Mouse (Mus musculus) lung, adult 18-20 months (tissue): ENCODE measurements at regions not wholly inside any gene's neighbourhood (a gene's known extent, or its start where the extent isn't known, plus 50 kb on each side); places are given as distances from the start of the nearest gene placed in this dataset.

Experiments used
- DNase-seq, 2 experiments: peaks; one replicate each; pipeline ENCODE4 v3.0.0; 2022; ENCODE audit warnings: mixed read lengths in 2 of 2

DNA sequence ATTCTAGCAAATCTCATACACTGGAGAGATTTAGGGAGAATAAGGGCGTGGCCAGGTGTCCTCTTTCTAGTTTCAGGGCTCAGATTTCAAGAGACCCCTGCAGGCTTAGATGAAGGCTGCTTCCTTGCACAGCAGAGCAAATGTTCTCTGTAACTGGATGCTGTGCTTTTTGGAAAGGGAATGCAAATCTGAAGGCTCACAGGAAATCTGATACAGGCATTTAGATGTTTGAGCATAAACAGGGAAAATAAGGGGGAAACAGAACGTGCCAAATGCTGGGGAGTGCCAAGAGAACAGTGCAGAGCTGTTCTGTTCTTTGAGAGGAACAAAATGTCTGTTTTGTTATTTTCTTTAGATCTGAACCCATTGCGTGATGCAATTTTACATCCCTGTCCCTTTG lies 161.0 kb upstream of the Samsn1 start:
- DNase-seq: no peak

DNA sequence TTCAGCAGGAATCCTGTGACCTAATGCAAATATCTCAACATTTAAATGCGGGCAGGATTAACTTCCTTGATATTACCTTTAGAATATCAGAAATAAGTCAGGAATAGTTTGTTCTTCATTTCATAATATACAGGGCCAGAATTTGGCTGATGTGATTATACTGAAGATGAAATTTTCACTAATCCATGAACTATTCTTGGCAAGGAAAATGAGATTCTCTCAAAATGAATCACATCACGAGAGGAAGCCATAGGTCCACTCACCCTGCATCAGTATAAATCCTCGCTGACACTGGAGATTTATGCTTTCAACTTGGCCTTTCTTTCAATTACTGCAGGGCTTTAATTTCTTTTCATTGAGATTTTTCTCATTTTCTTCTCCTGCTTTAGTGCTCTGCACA lies 159.5 kb upstream of the Samsn1 start:
- DNase-seq: no peak

DNA sequence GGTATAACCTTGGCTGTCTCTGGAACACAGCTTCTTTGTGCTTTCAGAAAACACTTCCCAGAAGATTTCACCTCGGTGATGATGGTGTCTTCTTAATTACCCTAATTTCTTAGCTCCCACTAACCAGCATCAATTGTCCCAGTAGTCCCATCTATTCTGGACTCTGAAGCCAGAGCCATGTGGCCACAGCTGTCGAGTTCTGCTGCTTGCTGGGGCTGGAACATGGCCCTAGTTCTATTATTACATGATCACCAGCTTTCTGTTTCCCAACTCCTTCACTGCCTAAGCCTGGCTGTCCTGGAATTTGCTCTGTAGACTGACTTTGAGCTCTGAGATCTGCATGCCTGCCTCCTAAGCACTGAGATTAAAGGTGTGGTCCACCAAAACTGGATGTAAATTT lies 145.6 kb upstream of the Samsn1 start:
- no peak for DNase-seq

DNA sequence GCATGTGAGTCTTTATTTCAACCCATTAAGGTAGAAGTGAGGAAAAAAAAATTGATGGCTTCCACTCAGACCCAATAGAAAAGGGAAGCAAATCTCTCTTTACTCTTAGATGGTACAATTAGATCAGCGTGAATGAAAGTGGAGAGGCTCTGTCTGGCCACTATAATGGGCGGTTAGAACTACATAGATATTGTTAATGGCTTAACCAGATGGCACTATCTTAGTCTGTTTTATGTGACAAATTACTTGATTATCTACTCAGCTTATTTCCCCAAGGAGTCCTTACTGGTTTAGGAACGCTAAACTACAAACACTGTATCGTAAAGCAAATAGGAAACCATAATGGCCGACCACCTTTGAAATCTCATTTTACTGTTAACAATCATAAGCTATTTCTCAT lies 138.8 kb upstream of the Samsn1 start:
- no peak for DNase-seq

DNA sequence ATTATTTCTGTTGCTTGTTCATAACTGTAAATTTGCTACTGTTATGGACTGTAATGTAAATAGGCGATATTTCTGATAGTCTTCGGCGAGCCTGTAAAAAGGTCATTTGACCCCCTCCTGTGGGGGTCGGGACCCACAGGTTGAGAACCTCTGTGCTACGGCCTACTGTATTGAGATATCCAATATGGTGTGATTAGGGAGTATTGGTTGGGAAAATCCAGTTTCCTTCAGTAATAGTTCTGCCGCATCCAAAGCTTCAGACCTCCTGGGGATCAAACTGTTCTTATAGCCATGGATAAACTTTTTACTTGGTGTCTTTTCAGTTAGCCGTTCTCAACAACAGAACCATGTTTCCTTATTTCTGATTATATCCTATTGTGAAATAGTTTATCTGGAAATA lies 136.5 kb upstream of the Samsn1 start:
- no peak for DNase-seq

DNA sequence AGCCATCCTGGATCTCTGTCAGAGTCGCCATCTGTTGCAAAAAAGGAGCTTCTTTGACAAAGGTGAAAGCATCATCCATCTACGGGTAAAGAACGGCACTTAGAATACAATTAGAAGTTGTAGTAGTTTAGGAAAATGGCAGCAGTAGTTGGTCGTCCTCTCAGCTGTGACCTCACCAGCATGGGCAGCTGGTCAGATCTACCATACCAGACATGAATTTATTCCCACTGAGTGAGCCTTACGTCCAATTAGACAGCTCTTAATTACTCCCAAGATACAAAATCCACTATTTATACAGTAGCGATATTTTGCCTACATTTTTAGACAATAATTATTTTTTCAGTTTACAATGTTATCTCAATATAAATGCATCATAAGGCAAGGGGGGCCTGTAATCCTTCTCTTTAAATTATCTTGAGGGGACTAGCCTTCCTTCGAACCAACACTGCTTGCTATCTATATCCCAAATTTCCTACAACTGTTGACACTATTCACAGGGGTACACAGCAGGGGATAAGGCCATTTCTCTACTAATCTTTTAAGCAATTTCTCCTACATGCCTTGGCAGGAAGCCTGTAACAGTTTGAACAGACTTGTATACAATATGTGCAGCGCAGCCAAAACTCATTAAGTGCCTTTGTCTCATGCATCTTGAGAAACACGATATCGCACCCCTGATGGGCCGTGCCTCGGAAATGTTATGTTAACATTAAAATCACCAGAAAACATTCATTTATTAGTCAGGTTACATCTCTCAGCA lies 131.9 kb upstream of the Samsn1 start:
- no peak for DNase-seq

DNA sequence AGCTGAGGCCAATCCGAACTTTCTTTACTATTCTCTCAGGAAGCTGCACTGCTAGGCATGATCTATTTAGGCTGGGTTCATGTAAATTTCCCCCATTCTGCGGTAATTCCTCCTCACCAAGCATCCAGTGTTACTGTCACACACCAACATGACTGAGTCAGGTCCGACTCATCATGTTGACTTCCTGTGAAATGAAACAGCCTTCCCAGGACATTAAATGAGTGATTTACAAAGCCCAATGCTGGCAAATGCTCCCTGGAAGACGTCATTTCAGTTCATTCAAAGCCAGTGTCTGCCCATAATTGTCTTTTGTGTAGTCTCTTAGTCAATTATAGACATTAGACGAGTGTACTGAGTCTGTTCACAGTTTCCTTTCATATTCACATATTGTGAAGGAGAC lies 127.5 kb upstream of the Samsn1 start:
- no peak for DNase-seq

DNA sequence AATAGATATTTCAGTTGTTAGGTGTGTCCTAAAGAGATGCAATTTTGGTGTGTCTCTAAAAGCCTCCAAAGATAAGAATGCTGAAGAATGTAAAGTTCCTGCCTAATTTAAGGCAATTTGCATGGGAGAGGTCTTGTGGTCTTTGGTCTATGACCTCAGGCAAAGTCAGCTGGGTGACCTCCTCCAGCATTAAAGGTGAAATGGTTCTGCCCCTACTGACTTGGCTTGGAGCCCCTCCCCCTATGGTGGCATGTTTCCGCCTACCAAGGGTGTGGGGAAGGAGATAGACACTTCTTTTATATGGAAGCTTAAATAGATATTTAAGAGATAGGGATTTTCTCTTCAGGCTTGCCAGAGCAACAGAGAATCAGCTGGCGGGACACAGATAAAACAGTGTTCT lies 111.8 kb upstream of the Samsn1 start:
- DNase-seq: no peak

DNA sequence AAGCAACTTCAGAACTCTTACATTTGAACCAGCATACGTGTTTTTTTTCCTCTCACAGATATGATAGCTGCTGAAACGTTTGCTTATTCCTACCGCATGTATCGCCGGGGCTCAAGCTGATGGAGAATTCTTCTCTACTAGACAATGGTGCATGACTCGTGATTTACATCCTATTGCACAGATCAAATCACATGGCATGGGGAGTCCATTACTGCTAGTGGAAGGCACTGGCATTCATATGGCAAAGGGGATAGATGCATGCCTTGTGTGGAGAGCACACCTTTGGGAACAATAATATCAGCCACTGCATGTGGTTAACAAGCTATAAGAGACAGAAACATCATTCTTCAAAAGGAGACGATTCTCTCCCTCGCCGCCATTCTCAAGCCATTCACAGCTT lies 108.4 kb upstream of the Samsn1 start:
- no peak for DNase-seq

DNA sequence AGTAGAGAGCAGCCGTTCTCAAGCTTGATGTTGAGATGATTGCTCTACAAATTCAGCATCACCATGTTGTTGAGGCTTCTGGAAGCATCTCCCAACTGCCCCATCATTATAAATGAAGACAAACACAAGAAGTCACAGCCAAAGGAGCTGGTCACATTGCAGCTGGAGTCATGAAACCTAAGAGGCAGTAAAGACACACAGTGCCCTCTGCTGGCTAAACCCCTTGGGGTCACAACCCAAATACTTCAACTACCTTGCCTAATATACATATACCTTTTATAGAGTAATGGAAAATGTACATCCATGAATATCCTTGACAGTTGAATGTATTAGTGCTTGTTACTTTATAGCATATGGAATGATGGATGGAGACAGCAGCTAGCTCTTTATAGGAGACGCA lies 107.9 kb upstream of the Samsn1 start:
- peak; percentile 19 to 27 for DNase-seq

DNA sequence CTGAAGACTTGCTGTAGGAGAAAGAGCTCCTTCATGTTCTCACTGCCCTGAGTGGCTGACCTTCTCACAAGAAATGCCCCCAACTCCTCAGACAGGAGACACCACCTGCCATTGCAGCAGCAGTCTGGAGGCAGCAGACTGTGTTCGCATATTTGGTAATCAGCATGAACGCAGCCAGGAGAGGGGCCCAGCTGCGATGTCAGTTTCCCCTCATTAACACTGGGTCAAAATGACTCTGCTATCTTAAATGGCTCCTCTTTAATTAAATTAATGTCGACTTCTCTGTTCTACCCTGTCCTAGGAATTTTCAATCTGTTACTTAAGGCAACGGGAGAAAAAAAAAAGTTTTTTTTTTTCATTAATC lies 100.9 kb upstream of the Samsn1 start:
- no peak for DNase-seq

DNA sequence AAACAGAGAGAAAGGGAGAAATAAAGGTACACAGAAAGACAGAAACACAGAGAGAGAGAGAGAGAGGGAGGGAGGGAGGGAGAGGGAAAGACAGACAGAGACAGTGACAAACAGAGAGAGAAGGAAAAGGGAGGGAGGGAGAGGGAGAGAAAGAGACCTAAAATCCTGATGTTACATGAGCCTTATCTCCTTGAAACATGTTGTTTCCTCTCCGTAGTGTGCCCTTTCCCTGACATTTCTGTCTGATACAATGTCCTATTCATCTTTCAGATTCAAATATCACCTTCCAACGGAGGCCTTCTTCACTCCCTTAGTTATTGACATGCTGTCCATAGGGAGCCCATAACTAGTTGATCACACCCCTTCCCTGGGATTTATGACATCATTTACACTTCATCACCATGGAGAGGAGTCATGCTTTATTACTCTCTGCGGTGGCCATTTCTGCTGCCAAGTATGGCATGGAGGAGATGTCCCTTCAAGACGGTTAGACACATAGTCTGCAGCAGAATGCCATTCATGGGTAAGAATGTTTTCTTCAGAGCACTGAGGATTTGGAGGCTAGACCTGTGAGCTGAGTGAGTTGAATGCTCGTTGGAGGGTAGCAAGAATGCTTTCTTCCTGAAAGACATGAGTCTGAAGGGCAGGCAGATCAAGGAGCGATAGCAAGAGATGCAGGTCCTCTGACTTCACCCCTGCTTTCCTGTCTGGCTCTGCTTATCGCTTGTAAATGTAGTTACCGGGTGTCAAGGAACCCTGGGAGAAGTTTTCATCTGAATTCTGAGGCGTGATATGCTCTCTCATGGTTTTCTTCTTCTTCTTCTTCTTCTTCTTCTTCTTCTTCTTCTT lies 100.3 kb upstream of the Samsn1 start:
- no peak for DNase-seq

DNA sequence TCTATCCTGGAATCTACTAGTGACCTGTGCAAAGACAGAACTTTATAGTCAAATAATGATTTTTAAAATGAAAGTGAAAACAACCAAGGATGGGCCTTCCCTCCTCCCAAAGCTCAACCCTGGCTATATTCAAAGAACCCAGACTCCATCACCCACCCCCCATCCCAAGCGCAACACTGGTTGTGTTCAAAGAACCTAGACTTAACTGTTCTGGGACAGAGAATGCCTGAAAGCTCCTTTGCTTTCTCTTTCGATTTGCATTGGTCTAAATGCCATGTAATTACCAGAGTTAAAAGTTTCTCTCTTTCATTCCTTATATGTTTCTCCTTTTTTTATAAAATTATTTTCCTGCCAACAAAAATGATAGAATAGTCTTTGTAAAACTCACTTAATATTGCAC lies 98.6 kb upstream of the Samsn1 start:
- no peak for DNase-seq

DNA sequence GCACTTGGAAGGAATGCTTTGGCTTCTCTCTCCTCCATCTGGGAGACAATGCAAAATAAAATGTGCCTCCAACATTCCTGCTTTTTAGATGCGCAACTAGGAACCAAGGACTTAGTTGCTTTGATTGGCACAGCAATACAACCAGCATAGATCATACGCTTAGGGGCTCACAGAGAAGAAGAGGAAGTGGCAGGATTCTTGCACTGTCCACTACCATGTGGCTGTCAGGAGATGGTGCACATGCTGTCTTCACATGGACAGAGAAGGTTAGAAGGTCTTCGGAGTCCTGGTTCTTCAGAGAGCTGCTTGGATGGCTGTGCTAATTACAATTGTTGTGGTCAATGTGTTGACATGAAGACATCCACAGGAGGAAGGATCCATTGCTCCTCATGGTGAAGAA lies 88.3 kb upstream of the Samsn1 start:
- DNase-seq: no peak

DNA sequence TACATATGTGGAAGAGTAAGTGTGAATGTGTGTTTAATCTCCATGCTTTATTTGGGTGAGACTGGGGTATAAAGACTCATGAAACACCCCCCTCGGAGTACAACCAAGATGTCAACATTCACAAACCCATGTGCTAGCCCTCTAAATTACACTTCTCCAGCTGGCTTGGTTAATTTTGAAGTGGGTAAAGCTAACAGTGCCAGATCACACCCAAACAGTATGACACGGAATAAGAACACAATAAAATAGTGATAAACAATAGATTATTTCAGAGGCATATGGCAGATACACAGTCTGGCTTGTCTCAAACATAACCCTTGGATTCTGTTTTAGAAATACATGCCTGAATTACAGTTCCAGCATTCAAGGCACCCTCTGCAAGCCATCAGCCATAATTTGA lies 86.4 kb upstream of the Samsn1 start:
- DNase-seq: no peak

DNA sequence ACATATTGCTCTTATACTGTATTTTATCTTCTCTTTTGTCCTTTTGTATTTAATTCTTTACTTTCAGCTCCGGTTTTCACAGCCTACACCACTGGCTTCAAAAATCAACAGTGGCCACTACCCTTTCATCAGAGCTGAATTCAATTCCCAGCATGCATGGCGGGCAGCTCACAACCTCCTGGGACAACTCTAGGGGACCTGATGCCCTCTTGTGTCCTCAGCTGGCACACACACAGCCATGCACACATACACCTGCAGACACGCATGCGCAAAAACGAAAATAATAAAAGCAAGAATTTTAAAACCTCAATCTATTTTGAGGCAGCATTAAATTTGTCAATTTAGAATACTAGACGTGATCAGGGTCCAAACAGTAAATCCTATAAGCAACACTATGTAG lies 82.6 kb upstream of the Samsn1 start:
- no peak for DNase-seq

DNA sequence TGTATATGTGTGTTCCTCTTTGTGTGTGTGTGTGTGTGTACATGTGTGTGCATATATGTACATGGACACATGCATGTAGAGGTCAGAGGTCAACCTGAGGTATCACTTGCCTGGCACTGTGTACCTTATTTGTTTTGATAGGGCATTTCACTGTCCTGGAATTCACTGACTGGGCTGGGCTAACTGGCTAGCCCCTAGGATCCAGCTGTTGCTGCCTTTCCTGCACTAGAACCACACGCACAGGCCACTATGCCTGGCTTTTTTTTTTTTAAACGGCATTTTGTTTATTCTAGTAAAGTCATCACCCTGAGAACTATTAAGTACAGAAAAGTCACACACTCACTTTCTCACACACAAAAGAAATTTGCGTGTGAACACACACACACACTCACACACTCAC lies 79.7 kb upstream of the Samsn1 start:
- DNase-seq: no peak

DNA sequence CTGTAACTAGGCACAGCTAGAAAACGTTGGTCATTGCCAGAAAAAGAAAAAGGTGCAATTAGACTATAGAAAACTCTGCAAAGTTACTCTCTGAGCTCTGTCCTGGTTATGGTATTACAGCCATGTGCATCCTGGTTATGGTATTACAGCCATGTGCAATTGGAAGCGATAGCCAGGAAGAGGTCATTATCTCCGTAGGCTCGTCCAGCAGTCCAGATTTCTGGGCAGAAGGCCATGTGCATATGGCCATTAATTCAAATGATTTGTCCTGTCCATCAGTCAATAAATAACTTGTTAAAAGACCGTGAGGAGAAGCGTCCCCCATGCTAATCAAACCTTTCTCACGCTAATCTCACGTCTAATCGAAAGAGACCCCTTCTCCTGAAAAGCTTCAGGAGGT lies 75.7 kb upstream of the Samsn1 start:
- DNase-seq: no peak

DNA sequence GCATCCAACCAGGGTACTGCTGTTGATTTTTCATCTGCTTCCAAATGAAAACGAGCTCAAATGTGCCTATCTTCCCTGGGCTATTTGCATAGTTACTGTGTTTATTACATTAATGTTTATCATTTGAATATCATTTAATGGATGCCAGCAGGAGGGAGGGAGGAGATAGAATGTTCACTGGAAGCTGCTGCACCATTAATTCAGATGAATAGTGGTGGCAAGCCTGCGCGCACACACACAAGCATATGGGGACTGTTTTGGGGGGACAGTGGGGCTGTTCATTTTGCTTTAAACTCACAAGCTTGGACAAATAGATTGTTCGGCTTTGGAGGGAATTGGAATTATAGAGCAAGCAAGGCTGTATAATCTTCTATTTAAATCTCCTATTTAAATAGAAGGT lies 74.3 kb upstream of the Samsn1 start:
- DNase-seq: no peak

DNA sequence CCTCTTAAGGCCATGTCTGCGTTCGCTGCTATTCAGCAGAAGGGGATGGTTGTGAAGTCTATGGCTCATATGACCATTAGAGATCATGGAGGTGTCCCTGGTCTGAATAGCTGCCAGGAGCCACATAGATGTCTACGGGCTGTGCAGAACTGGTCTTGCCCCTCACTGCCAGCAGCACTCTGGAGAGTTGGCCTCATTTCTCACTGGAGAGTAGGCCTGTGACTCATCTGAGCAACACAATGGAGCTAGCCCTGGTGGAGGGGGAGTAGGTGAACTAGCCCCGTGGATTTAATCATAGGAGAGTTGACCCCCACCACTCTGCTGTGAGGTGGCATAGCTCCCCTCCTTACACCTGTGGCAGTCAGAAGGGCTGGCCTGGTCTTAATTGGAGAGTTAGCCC lies 63.3 kb upstream of the Samsn1 start:
- DNase-seq: no peak

DNA sequence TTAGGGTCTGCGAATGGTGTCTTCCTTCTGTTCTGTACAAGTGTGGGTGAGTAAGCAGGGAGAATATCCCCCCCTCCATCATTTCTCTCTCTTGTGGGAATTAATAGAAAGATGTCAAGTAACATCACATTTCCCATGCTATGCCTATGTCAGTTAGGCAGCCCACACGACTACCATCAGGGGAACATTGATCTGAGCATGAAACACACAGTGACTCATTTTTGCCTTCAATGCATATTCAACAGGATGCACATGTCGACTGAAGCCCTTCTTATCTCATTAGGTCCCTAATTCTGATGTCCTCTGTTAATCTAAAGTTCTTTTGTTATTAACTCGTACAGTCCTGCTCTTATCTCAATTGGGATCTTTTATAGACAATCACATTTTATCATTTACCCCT lies 60.4 kb upstream of the Samsn1 start:
- DNase-seq: no peak

DNA sequence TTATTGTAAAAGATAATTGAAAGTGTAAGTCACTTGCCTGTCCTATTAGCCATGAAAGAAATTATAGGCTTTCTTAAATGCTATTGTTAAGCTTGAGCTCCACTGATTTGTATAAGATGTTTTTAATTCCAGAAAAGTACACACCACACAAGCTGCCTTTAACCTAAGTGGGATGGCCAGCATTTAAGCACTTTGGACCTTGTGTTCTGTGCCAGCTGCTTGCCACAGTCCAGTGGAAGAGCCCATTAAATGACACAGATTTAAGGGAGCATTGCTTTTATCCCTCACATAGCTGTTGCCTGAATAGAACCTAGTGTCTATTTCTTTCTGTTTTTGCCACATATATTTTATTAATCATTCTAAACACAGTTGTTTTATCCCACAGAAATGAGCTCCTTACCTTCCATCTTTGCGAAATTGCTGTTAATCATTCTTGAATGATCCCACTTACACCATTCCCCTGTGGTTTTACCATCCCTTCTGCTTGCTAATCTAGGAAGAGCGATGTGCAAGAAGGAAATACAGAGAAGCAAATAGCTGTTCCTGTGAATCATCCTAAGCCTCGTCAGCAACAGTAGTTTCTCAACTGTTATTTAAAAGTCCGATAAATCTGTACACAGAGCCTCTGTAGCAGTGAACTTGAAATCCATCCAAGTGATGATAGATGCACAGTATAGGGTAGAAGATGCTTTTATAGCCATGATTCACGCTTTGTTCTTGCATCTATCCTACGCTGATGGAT lies 57.9 kb upstream of the Samsn1 start:
- DNase-seq: no peak

DNA sequence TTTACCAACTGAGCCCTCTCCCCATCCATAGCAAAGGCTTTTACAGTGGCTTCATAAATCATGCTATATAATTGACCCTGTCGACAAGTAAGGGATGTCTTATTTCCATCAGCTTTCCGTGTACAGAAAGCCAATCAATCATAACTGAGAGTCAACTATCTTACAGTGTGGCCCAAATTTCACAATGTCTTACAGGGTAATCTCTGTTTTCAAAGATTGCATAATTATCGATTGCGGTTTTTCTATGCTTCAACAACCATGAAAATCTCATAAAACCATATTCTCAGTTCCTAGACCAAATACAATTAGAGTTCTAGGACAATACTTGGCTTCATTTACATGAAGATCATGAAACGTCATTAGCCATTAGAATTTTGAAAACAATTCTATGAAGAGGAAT lies 56.1 kb upstream of the Samsn1 start:
- no peak for DNase-seq

DNA sequence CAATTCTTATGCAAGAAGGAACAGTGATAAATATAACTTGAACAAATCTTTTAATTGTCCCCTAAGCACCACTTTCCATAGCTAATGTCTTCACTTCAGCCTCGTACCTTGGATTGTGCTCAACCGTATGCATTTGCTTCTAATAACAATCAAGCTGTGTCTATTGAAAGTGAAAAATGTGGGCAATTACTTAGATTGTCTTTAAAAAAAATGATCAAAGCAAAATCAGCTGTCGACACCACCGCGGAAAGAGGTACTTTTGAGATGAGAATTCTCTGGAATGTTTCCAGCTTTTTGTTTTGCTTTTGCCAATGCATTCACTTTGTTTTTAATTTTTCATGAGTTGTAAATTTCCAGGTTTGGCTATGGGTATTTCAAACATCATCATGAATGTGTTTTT lies 54.1 kb upstream of the Samsn1 start:
- no peak for DNase-seq
